Mouse (Mus musculus) right cerebral cortex, postnatal 14 days (tissue): ENCODE results near the gene Sh2d1b2.
A peak's percentile ranks its signal among the peaks of the same experiment; 100 is the strongest.
"Not testable (repeated sequence)": the region's sequence is repeated elsewhere in the genome, so short reads cannot be mapped to it uniquely, and the experiment has no call there.

Experiments
- DNase-seq: peaks from one replicate; pipeline ENCODE4 v3.0.0; 2022

The Sh2d1b2 gene

GRCm38 (mm10) chr1:170232688-170233087 lies at the start of gene Sh2d1b2:
Gene Sh2d1b2, plus strand, starts transcription at chr1:170232749.
- DNase-seq: not testable (repeated sequence)

- DNase-seq: no peak
Observed at GRCm38 (mm10) chr1:170185137-170185536, 47.4 kb upstream of the Sh2d1b2 start.

GRCm38 (mm10) chr1:170186531-170186930 lies 46.0 kb upstream of the Sh2d1b2 start:
- no peak for DNase-seq

GRCm38 (mm10) chr1:170188601-170189000 lies 43.9 kb upstream of the Sh2d1b2 start:
- no peak for DNase-seq

- DNase-seq: no peak
Observed at GRCm38 (mm10) chr1:170190225-170190624, 42.3 kb upstream of the Sh2d1b2 start.

- no peak for DNase-seq
Observed at GRCm38 (mm10) chr1:170191925-170192324, 40.6 kb upstream of the Sh2d1b2 start.

- DNase-seq: no peak
Observed at GRCm38 (mm10) chr1:170196211-170196610, 36.3 kb upstream of the Sh2d1b2 start.

GRCm38 (mm10) chr1:170200379-170200778 lies 32.2 kb upstream of the Sh2d1b2 start:
- DNase-seq: no peak

GRCm38 (mm10) chr1:170206395-170206794 lies 26.2 kb upstream of the Sh2d1b2 start:
- no peak for DNase-seq

- no peak for DNase-seq
Observed at GRCm38 (mm10) chr1:170213181-170213879, 19.2 kb upstream of the Sh2d1b2 start.

GRCm38 (mm10) chr1:170214383-170214756 lies 18.2 kb upstream of the Sh2d1b2 start:
- DNase-seq: no peak

- DNase-seq: peak; percentile 84
Observed at GRCm38 (mm10) chr1:170214757-170215522, 17.6 kb upstream of the Sh2d1b2 start, which contains the start of gene Uhmk1. Gene Uhmk1, minus strand, starts transcription at chr1:170215397.

- DNase-seq: no peak
Observed at GRCm38 (mm10) chr1:170215590-170215989, 17.0 kb upstream of the Sh2d1b2 start.

- DNase-seq: no peak
Observed at GRCm38 (mm10) chr1:170218091-170218884, 14.3 kb upstream of the Sh2d1b2 start.

GRCm38 (mm10) chr1:170220351-170220750 lies 12.2 kb upstream of the Sh2d1b2 start:
- DNase-seq: no peak

GRCm38 (mm10) chr1:170223276-170223675 lies 9.3 kb upstream of the Sh2d1b2 start:
- DNase-seq: no peak

- DNase-seq: no peak
Observed at GRCm38 (mm10) chr1:170245016-170245415, 12.5 kb downstream of the Sh2d1b2 start.

GRCm38 (mm10) chr1:170254893-170255559 lies 22.5 kb downstream of the Sh2d1b2 start:
- DNase-seq: no peak

GRCm38 (mm10) chr1:170255560-170255910 lies 23.0 kb downstream of the Sh2d1b2 start:
- DNase-seq: peak; percentile 78

GRCm38 (mm10) chr1:170270281-170270680 lies 37.7 kb downstream of the Sh2d1b2 start:
- no peak for DNase-seq

- no peak for DNase-seq
Observed at GRCm38 (mm10) chr1:170270696-170271095, 38.1 kb downstream of the Sh2d1b2 start.

GRCm38 (mm10) chr1:170273252-170273651 lies 40.7 kb downstream of the Sh2d1b2 start:
- DNase-seq: no peak

- DNase-seq: no peak
Observed at GRCm38 (mm10) chr1:170277016-170277415, 44.5 kb downstream of the Sh2d1b2 start, which contains the start of gene Sh2d1b1. Gene Sh2d1b1, plus strand, starts transcription at chr1:170277320.
